Mouse (Mus musculus) bone marrow, adult 2 months (tissue): ENCODE measurements around the gene Dock1. TPM values are rescaled to one million over a fixed set of nuclear protein-coding genes. Genes with fewer than 3 reads are reported as not detected.

Experiments
- H3K27ac ChIP-seq: fragments of 200-500 bp; 2 replicates; pipeline ENCODE4 v1.5.1; 2012; ENCODE audit warnings: low read depth, mild to moderate bottlenecking, control low read depth, inconsistent platforms, low read length; ENCODE audit not compliant: control insufficient read depth, poor library complexity, insufficient read depth
- H3K4me1 ChIP-seq: fragments of 200-500 bp; 2 replicates; pipeline ENCODE4 v1.6.1; 2011; ENCODE audit warnings: low read length; ENCODE audit not compliant: control insufficient read depth, insufficient read depth
- H3K4me3 ChIP-seq: fragments of 200-500 bp; replicated peaks from 2 replicates; pipeline ENCODE3; 2011; ENCODE audit warnings: mild to moderate bottlenecking, low read depth, low read length, control low read depth; ENCODE audit not compliant: control insufficient read depth
- CTCF ChIP-seq: fragments of 200-500 bp; IDR thresholded peaks from 2 replicates; pipeline ENCODE4 v1.5.1; 2011; ENCODE audit warnings: low read length, control low read depth; ENCODE audit not compliant: control insufficient read depth, insufficient read depth
- POLR2A ChIP-seq: fragments of 200-500 bp; IDR thresholded peaks from 2 replicates; pipeline ENCODE4 v1.6.1; 2011; ENCODE audit warnings: low read depth, mild to moderate bottlenecking, control low read depth, low read length, borderline replicate concordance; ENCODE audit not compliant: control insufficient read depth
- WGBS: fragments of 180-500 bp; shearing (Covaris S2); methylation state at CpG from one replicate; pipeline ENCODE4 v1.1.7; 2018; 5-methylcytosine and 5-hydroxymethylcytosine counted together
- polyA plus RNA-seq: library from polyadenylated mRNA; stranded (reverse); fragments of >200 nt; gene quantifications from 2 replicates; pipeline ENCODE4 v1.2.4, GENCODE M21; 2011; ENCODE audit warnings: low replicate concordance; ENCODE audit not compliant: missing spikeins, insufficient read depth, insufficient read length

The Dock1 gene
- polyA plus RNA-seq, 1 experiment, result 9.2 TPM

GRCm38 (mm10) chr7:135059562-135059961 lies 389.1 kb downstream of the Dock1 start:
- no peaks in the 10 kb centered on the region for H3K4me1 ChIP-seq
- no peak overlapping the region for H3K4me3 ChIP-seq
- 94% methylated on average over 3 of the region's 3 CpGs for whole genome bisulfite sequencing
- TF ChIP-seq CTCF (no peak), POLR2A (no peak)
- H3K27ac ChIP-seq, result no peak overlapping the region

DNA sequence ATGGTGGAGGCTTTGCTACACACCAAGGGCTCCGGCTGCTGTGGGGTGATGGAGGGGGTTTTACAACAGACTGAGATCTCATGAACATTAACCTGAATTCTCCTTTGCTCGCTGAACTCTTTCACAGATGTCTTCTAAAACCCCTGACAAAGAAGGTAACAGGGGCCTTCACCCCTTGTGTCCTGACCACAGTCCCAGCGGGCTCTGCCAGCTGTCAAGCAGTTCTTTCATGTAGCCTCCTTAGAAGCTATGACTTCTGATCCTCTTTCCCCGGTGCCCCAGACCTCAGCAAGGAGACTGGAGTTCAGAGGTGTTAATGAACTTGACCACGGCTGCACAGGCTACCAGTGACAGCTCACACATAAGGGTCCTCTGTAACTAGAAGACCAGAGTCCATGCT lies 393.4 kb downstream of the Dock1 start:
- no peak for TF ChIP-seq POLR2A
- TF ChIP-seq CTCF, result no peak
- no peak overlapping the region for H3K27ac ChIP-seq
- 68% methylated on average over 5 of the region's 5 CpGs for WGBS
- no peaks in the 10 kb centered on the region for H3K4me1 ChIP-seq
- H3K4me3 ChIP-seq, result no peak overlapping the region

GRCm38 (mm10) chr7:135065301-135065700 lies 394.8 kb downstream of the Dock1 start:
- no peaks in the 10 kb centered on the region for H3K4me1 ChIP-seq
- 77% methylated on average over 5 of the region's 5 CpGs for WGBS
- no peak overlapping the region for H3K4me3 ChIP-seq
- no peak for TF ChIP-seq POLR2A
- no peak for TF ChIP-seq CTCF
- H3K27ac ChIP-seq, result no peak overlapping the region

- H3K4me1 ChIP-seq, result no peaks in the 10 kb centered on the region
- TF ChIP-seq CTCF (no peak), POLR2A (no peak)
- no peak overlapping the region for H3K4me3 ChIP-seq
- H3K27ac ChIP-seq, result no peak overlapping the region
- WGBS, result 3% methylated on average over 3 of the region's 3 CpGs
Measured at GRCm38 (mm10) chr7:135068887-135069286, 398.4 kb downstream of the Dock1 start.

DNA sequence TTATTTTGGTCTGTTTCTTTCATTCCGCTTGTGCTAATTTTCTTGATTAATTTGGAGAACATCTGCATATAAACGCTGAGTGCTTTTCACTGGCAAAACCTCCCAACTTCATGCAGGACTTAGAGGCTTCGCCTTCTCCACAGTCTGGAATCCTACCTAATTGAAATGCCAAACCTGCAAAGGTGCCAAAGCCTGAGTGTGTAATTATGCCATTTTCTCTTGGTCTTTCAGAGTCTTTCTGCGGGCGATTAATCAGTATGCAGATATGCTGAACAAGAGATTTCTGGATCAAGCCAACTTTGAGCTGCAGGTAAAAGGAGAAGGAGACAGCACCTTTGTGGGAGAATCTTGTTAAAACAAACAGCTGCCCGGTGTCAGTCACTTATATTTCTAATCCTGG lies 406.4 kb downstream of the Dock1 start:
- 86% methylated on average over 6 of the region's 6 CpGs for WGBS
- no peak for TF ChIP-seq CTCF
- TF ChIP-seq POLR2A, result no peak

GRCm38 (mm10) chr7:135077340-135077739 lies 406.9 kb downstream of the Dock1 start:
- no peak overlapping the region for H3K27ac ChIP-seq
- no peak for TF ChIP-seq POLR2A
- TF ChIP-seq CTCF, result no peak
- WGBS, result 84% methylated on average over 6 of the region's 6 CpGs
- no peaks in the 10 kb centered on the region for H3K4me1 ChIP-seq
- H3K4me3 ChIP-seq, result no peak overlapping the region

More for the DNA sequence above, 406.4 kb downstream of the Dock1 start:
- Histone ChIP-seq H3K27ac (no peak overlapping the region), H3K4me1 (no peaks in the 10 kb centered on the region), H3K4me3 (no peak overlapping the region)

DNA sequence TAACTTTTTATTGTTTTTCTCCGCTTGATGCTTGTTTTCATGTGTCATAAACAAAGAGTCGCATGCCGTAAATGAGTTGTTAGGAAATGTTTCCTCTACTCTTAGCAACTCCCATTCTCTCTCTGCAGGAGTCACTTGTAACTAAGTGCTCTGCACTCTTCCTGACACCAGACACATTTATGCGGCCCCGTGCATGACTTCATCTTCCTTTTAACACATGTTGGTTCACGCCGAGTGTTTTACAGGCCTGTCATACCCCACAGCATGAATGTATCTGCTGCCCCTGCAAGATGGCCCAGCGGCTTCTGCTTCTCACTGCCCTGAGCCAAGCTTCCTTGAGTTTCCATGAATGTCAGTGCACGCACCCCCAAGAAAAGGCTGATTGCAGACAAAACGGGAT lies 407.4 kb downstream of the Dock1 start:
- no peaks in the 10 kb centered on the region for H3K4me1 ChIP-seq
- no peak overlapping the region for H3K27ac ChIP-seq
- H3K4me3 ChIP-seq, result no peak overlapping the region
- WGBS, result 89% methylated on average over 10 of the region's 10 CpGs
- TF ChIP-seq CTCF (no peak), POLR2A (no peak)

DNA sequence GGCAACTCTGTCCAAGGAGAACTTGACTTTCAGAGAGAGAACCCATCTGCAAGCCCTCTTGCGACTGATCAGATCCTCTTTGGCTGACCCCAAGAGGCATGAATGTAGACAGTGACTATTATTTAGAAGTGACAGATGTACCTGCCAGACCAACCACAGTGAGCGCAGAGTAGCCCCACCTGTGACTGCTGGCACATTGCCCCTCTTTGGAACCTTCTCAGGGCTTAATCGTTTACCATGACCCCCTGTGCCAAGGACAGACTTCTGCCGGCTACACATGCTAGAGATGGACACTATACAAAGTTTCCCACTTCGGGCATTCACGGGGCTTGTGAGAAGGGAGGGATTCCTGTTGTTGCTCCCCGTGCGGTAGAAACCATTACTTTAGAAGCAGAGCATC lies 413.0 kb downstream of the Dock1 start:
- WGBS, result 85% methylated on average over 8 of the region's 8 CpGs
- Histone ChIP-seq H3K4me3 (no peak overlapping the region), H3K4me1 (no peaks in the 10 kb centered on the region), H3K27ac (no peak overlapping the region)
- TF ChIP-seq CTCF (no peak), POLR2A (no peak)

DNA sequence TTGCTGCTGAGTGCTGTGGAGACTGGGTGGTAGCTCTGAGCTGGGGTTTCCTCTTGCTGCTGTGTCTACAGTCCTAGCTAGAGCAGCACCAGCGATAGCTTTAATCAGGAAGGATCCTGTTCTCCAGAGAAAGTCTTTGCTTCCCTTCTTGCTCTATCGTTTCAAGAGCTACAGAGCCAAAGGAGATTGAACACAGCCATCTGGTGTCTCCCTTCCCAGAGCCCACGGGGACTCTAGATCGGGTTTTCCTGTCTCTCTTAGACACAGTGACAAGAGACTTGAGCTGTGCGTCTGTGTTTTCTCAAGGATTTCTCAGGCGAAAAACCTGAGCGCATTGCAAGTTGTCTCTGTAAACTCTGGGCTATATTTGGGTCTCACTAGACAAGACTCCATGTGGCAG lies 413.6 kb downstream of the Dock1 start:
- TF ChIP-seq CTCF (no peak), POLR2A (no peak)
- Histone ChIP-seq H3K27ac (no peak overlapping the region), H3K4me1 (no peaks in the 10 kb centered on the region), H3K4me3 (no peak overlapping the region)
- 92% methylated on average over 7 of the region's 7 CpGs for WGBS
